Mouse (Mus musculus) R1 (cell line): ENCODE results near the gene D10Wsu102e.

ENCODE experiments used
- DNase-seq: peaks from one replicate; pipeline ENCODE4 v3.0.0-alpha.2; 2018; ENCODE audit warnings: low read depth, low spot score

Gene D10Wsu102e

DNA sequence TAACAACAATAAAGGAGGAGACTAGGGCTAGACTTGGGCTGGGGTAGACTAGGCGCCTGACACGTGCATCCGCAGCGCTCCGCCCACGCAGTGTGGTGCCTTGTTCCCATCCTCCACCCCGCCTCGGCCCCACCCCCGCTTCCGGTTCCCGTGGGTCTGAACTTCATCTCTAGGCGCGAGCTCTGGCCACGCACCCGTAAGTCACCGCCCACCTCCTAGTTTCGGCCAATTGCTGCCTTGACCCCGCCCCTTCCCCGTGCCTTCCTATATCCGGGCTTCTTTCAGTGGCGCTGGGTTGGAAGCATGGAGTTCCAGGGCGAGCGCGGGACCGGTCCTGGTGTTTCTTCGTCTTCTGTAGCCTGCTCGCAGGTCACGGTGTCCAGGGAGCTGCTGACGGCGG, at the start of gene D10Wsu102e:
TSS of gene D10Wsu102e (plus strand) at position 266 of the 400 bp plus-strand sequence.
- DNase-seq = peak; percentile 98

DNA sequence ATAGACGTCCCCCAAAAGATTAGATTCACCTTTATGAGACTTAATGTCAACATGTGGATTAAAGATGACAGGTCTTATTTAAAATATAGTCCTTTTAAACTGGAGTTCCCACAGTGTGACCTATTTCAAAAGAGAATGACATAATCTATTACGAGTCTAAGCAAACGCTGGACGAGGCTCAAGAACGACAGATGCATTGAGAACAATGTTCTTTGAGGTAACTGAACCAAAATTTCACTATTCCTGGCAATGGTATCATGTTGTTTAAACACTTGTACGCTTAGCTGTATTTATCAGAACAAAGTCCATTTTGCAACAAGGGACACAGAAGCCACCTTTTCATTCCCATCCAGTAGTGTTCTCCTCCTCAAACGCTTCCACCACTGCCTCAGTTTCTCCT, 49.7 kb upstream of the D10Wsu102e start:
- DNase-seq = no peak

DNA sequence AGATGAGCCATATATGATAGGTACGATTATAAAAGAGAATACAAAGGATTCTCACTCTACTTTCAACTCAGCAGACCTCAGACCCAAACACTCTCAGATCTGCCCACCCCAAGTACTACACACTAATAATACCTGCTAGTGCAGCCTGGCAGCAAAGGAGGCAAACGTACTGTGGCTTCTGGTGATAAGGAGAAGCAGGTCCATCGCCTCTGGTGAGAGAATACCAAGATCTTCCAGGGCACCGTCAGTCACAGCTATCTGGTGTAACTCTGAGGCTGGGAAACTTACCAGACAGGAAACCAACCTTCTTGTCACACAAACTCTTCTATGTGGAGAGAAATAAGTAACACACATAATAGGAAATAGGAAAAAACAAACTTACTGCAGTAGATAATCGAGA, 47.0 kb upstream of the D10Wsu102e start:
- DNase-seq = no peak

DNA sequence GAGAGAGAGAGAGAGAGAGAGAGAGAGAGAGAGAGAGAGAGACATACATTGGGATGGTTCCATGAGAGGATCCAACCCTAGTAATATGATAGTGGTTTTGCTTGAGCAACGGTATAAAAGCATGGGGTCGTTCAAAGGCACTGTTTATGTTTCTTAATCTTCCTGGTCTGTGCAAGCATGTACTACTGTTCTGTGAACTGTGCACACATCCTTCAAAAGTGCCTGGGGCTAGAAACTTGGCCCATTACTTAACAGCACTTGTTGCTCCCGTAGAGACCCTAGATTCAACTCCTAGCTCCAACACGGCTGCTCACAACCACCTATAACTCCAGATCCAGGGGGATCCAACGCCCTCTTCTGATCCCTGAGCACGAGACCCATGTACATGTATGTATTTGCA, 39.6 kb upstream of the D10Wsu102e start:
- DNase-seq = no peak

DNA sequence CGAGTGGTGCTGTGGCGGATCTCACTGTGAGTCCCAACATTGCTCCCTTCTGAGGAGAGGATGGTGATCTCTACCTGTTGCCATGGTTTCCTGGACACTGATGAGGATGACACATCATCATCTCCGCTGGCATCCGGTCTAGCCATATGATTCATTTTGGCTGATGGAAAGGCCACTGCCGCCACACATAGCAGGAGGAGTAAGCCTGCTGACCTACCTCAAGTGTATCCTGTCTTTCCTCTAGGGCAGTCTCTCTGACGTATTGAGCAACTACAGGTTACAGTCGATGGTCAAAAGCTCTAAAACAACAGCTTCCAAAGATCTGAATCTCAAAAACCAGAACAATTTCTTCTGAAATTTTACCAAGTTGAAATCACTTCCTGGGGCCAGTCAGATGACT, 39.2 kb upstream of the D10Wsu102e start:
- no peak for DNase-seq

DNA sequence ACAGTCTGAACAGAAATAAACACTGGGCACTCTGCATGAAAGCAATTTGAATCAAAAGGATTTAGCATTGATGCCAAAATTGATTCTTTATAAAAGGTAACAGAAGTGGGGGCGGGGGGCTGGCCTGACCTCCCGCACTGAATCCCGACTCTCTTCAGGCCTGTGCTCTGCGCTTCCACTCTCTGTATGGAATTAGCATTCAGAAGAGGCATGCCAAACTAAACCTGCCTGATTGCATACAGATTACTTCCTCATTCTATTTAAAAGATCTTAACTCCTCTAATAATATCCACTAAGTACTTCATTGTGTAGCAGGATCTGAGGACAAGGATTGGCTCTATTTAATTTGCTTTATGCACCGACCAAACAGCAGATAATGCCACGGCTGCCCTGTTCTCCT, 38.5 kb upstream of the D10Wsu102e start:
- DNase-seq = no peak

DNA sequence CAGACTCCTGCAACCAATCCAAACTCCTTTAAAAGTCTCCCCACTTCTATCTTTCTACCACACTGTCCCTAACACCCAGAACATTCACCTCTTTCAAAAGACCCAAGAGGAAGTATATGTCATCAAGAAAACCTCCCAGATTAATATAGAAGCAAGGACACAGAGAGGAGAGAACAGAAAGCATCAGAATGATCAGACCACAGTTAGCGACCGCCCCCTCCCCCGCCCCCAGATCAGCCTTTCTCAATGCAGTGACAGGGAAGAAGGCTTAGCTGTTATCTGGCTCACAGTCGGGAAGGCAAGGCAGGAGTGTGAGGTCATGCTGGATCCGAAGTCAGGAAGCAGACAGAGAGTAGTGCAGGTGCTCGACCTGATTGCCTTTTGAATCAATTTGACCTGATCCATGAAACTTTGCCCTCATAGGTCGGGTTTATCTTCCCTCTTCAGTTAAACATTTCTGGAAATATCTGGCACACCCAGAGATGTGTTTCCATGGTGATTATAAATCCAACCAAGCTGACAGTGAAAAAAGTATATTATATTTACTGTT, 37.4 kb upstream of the D10Wsu102e start:
- no peak for DNase-seq

DNA sequence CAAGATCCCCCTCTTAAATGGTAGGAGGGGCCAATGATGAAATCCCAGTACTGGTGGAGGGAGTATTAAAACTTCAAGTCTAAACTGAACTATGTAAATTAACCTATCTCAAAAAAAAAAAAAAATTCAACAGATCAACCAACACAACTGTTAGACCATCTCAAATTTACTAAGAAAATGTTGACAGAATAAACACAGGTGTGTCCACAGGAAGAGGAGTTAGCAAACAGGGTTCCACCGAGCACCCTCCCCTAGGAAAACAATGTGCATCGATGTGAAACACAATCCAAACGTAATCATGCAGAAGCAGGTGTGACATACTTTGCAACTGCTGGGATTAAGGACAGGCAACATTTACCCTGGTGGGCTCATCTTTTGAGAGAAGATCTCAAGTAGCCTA, 35.1 kb upstream of the D10Wsu102e start:
- no peak for DNase-seq

DNA sequence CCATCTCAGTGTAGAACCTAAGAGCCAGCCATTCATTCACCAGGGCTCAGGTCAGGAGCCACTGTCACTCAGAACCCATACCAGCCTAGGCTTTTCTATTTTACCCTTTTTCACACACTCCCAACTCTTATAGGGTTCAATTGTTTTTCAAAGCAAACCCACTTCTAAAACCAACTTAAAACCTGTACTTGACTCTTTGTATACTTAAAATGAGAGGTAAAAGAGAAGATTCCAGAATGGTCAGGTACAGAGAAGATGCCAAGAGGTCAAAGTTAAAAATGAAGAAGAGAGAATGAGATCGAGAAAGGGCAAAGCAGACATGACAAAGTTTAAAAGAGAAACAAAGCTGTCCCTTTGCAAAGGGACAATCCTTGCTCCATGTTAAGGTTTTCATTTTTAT, 34.1 kb upstream of the D10Wsu102e start:
- DNase-seq = no peak

DNA sequence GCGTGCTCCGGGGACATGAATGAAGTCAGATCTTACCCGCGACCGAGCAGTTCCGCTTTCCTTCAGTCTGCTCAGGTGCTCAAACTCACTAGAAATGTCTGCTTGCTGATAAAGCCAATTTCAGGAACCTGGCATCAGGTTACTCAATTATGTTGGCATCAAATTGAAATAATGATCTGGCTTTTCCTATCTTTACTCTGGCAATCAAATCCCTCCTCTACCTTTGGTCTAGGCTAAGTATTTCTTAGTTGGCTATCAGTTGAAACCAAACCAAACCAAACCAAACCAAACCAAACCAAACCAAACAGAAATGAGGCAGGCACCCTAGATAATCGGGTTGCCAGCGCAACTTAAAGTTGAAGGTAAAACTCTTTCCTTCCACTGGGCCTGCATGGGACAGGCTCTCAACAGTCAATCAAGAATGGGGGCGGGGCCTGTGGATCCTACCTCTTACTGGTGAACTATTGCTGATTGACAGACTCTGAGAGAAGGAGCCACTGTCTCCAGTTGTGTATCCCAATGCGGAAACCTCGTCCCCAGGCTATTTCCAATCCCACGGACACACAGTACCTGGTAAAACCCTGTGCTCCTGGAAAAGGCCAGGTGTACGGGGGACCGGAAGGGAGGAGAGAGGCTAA, 33.3 kb upstream of the D10Wsu102e start:
- peak; percentile 55 for DNase-seq

DNA sequence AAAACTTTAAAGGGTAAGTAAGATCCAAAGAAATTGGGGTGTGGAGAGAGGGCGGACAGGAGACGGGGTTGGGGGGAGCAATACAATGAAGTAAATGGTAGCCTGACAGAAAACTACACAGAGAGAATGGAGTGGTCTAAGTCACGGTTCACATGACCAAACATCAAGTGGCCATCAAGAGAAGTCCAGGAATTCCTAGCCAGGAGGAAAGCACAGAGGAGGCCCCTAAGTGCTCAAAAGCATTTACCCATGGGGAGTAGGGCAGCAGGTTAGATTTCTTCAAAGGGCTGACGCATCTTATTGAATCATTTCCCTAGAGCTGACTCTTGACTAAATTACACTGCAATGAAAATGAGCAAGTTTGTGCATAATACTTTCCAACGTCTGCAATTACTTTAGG, 31.2 kb upstream of the D10Wsu102e start:
- no peak for DNase-seq

DNA sequence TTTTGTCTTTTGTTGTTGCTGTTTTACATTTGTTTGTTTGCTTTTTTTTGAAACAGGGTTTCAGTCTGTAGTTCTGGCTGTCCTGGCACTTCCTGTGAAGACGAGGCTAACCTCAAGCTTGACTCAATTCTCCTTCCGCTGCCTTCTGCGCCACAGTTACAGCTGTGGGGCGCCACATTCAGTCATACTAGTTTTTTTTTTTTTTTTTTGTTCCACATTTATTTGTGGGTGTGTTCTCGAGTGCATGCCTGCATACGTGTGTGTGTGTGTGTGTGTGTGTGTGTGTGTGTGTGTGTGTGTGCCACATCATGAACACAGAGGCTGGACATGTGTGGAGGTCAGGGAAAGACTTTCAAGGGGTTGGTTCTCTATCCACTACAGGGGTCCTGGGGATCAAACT, 29.7 kb upstream of the D10Wsu102e start:
- DNase-seq = no peak

DNA sequence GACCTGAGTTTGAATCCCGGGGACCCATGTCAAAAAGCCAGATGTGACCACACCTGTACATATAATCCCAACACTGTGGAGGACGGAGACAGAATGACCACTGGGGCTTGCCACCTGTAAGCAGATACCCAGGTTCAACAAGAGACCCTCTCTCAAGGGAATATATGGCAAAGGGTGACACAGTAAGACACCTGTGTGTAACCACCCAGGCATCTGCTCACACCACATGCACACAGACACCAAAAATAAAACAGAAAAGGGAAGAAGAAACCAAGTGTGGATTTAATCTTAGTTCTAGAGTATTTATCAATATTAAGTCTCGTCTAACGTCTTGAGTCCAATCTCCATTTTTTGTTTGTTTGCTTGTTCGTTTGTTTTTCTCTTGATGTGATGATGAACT, 28.2 kb upstream of the D10Wsu102e start:
- no peak for DNase-seq

DNA sequence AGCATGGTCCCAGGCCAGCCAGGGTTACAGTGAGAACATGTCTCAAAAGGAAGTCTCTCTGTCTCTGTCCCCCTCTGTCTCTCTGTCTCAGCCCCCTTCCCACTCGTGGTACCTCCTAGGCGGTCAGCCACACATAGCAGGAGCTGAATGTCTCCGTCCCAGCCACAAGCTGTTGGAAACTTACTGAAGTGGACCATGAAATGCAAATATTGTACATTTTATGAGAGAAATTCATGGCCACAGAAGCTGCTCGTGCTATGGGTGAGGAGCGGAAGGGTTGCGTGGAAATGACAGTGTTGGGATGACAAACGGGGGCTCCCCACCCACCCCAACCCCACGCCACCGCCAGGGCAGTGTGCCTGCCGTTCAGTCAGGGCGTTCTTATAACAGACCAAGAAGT, 27.4 kb upstream of the D10Wsu102e start:
- DNase-seq = no peak

DNA sequence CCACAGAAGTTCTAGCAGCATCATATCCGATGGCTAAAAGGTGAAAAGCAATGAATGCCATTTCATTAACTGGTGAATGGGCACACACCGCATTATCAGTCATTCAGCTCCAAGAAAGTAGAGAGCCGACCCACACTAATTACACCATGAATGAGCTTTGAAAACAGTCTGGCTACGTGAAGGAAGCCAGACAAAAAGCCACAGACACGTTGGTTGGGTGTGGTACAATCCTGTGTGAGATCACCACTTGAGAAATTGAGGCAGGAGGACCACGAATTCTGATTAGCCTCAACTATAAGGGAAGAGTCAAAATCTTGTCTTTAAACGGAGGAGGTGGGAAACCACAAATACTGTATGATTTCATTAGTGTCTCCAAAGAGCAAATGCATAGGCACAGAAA, 23.7 kb upstream of the D10Wsu102e start:
- DNase-seq = no peak

DNA sequence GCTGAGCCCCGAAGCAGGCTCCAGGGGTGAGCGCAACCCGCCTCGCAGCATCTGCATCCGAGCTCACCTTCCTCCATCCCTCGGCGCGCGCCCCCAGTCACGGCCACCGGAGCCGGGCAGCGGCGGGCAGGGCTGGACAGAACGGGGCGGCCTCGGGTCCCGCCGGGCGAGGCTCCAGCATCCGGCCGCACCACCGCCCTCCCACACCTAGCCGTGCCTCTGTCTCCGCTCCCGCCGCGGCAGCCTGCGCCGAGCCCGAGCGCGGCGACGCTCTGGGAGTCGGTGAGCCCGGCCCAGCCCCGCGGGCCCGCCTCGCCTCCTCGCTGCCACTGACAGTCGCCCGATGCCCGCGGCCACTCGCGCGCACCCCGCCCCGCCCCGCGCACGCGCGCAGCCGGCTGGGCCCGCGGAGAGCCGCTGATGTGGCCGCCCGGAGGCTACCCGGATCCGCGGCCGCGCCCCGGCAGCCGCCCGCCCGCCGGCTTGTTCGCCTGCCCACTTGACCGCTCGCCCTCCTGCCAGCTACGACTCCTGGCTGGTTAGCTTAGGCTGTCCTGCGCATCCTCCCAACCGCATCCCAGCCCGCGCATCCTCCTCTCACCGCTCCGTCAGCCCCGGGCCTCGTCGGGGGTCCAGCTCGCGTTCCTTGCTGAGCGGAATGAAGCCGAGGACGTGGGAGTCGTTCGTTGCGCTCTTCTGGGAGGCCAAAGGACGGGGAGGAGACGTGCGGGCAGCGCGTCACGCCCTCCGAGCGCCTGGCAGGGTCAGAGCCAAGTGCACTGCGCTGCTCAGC, 22.7 kb upstream of the D10Wsu102e start, which contains the start of gene Slc41a2:
TSS of gene Slc41a2 (minus strand) at position 724 of the 793 bp plus-strand sequence.
- peak; percentile 49 for DNase-seq

DNA sequence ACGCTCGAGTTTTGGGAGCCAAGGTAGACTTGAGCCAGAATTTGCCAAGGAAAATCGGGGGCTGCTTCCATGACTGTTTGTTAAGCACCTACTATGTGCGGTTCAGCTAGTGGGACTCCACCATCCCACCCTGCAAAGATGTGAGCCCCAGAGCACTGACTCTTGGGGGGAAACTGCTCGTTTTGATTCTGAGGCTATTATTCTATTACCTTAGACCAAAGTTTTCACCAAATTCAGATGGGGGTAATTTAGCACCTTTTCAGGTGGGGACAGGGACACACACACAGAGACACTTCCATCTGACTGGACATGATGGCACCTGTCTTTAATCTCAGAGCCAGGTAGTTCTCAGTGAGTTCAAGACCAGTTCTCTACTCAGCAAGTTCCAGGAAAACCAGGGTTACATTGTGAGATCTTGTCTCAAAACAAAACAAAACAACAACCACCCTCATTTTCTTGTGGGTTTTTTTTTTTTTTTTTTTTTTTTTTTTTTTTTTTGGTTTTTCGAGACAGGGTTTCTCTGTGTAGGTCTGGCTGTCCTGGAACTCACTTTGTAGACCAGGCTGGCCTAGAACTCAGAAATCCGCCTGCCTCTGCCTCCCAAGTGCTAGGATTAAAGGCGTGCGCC, 21.9 kb upstream of the D10Wsu102e start:
- DNase-seq = no peak

DNA sequence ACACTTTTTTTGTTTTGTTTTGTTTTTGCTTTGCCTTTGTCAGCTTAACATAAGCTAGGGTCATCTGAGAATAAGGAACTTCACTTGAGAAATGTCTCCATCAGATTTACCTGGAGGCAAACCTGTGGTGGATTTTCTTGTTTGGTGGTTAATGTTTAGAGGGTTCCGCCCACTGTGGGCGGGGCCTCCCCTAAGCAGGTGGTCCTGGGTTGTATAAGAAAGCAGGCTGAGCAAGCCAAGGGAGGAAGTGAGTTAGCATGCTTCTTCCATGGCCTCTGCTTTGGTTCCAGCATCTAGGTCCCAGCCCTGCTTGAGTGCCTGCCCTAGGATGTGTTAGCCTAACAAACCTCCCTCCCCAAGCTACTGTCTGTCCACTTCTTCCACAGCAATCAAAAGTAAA, 18.8 kb upstream of the D10Wsu102e start:
- DNase-seq = peak; percentile 43

DNA sequence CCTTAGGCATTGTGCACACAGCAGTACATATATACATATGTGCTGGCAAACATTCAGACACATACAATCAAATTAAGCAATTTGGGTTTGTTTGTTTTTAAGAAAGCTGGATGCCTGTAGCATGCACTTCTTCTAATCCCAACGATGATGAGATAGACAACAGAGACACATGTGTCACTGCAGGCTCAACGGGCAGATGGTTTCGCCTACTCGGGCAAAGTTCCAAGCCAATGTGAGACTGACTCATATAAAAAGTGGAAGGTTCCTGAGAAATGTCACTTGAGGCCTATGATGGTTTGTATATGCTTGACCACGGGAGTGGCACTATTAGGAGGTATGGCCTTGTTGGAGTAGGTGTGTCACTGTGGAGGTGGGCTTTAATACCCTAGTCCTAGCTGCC, 16.9 kb upstream of the D10Wsu102e start:
- no peak for DNase-seq

DNA sequence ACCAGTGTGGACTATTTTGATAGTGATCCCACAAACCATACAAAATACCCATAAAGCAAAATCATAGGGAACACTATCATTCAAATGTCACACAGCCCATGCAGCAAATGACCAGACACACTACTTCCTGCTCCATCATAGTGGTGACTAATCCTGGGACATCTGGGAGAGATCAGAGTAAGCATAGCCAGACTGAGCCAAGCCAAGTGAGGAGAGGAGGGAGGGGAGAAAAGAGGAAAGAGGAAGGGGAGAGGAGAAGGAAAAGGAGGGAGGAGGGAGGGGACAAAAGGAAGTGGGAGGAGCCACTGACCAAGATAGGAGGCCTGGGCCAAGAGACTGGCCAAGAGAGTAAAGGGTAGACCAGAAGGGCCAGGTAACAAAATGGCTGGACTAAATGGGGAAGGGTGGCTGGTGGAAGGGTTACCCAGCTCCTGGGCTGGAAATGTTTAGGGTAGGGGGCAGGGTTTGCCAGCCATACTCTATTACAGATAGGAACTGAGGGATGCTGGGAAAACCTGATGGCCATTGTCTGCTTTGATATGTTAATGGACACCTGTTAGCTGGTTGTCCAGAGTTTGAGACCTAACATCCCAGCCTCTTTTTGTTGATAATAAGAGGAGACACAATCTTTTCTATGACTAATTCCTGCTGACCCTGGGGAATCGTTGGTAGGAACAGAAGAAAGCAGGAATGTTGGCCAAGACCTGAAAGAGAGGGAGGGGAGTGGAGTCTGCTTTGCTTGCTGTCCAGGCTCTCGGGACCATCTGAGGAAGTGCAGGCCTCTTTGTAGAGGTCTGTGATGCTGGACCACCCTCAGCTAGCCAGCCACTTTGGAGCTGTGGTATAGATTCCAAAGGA, 16.0 kb upstream of the D10Wsu102e start:
- peak; percentile 46 for DNase-seq

DNA sequence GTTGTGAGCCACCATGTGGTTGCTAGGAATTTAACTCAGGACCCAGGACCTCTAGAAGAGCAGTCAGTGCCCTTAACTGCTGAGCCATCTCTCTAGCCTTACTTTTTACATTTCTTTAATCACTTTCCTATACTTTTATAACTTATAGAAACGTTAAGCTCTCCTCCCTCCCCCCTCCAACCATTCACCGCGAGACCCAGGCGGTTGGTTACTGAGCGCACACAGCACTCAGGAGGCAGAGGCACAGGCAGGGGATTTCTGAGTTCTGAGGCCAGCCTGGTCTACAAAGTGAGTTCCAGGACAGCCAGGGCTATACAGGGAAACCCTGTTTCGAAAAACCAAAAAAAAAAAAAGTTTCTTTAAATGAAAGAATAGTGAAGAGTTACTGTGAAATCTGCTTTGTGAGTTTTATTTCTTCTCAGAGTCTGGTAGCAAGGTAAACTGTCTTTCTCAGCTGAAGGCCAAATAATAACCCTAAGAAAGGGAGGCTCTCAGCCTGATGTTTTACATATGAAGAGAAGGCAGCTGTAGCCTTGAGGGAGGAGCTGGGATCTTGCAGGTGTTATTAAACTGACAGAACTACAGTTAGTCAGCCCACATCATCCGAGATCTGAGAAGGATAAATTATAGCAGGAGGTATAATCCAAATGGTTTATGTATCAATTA, 14.2 kb upstream of the D10Wsu102e start:
- DNase-seq = peak; percentile 86
